Mouse (Mus musculus) intestine, embryonic 14.5 days (tissue): ENCODE results near the gene Cntnap4. TPM values are rescaled to one million over a fixed set of nuclear protein-coding genes. Genes with fewer than 3 reads are reported as not detected.

Experiments
- ATAC-seq: fragments of 200-750 bp; cut with Nextera tagmentation; replicated peaks from 2 replicates; pipeline ENCODE4 v1.8.0; 2017; ENCODE audit warnings: low read depth, moderate number of reproducible peaks, moderate TSS enrichment, moderate library complexity; ENCODE audit not compliant: low FRiP score, low TSS enrichment
- DNase-seq: peaks from one replicate; pipeline ENCODE4 v3.0.0-alpha.2; 2018; ENCODE audit warnings: low spot score
- H3K27ac ChIP-seq: fragments of 300-500 bp; sonication (generic); 2 replicates; pipeline ENCODE4 v1.5.1; 2014; ENCODE audit warnings: low read depth, mild to moderate bottlenecking, control low read depth
- H3K27me3 ChIP-seq: fragments of 300-500 bp; sonication (generic); replicated peaks from 2 replicates; pipeline ENCODE4 v1.6.1; 2014; ENCODE audit warnings: low read length, control low read depth; ENCODE audit not compliant: control insufficient read depth, insufficient read depth
- H3K36me3 ChIP-seq: fragments of 300-500 bp; sonication (generic); 2 replicates; pipeline ENCODE4 v1.6.1; 2014; ENCODE audit warnings: low read length, control low read depth; ENCODE audit not compliant: control insufficient read depth, insufficient read depth
- H3K4me1 ChIP-seq: fragments of 300-500 bp; sonication (generic); replicated peaks from 2 replicates; pipeline ENCODE4 v1.6.1; 2014; ENCODE audit warnings: low read length, control low read depth, mixed read lengths; ENCODE audit not compliant: control insufficient read depth, insufficient read depth
- H3K4me2 ChIP-seq: fragments of 300-500 bp; sonication (generic); 2 replicates; pipeline ENCODE4 v1.6.1; 2014; ENCODE audit warnings: low read length
- H3K4me3 ChIP-seq: fragments of 300-500 bp; sonication (generic); 2 replicates; pipeline ENCODE4 v1.5.1; 2014; ENCODE audit warnings: low read depth, low read length, control low read depth, mixed read lengths
- H3K9ac ChIP-seq: fragments of 300-500 bp; sonication (generic); 2 replicates; pipeline ENCODE4 v1.6.1; 2014; ENCODE audit warnings: mild to moderate bottlenecking, low read length
- H3K9me3 ChIP-seq: fragments of 300-500 bp; sonication (generic); 2 replicates; pipeline ENCODE4 v1.6.1; 2016; ENCODE audit warnings: low read length, control low read depth; ENCODE audit not compliant: control insufficient read depth
- WGBS: fragments of 180-500 bp; shearing (Covaris S2); extraction: QIAGEN DNeasy Blood & Tissue Kit; methylation state at CpG from one replicate; pipeline ENCODE4 v1.1.7; 2014; 5-methylcytosine and 5-hydroxymethylcytosine counted together
- polyA plus RNA-seq: library from polyadenylated mRNA; unstranded; fragments of >200 nt; fragmentation: Nextera tagmentation; extraction: Ambion mirVana; gene quantifications from 2 replicates; pipeline ENCODE4 v1.2.1, GENCODE M21; 2014

Gene Cntnap4
- polyA plus RNA-seq = 1.3 and 2.3 TPM in 2 replicates

- ATAC-seq (no peak), DNase-seq (peak; percentile 52)
- no peak within 1 kb of the TSS for H3K9ac ChIP-seq
- H3K4me1 ChIP-seq = no peaks in the 10 kb centered on the region
- H3K4me3 ChIP-seq = peak within 1 kb of the TSS; percentile 29
- peak within 1 kb of the TSS; percentile 43 for H3K4me2 ChIP-seq
- no peaks in the 10 kb centered on the region for H3K9me3 ChIP-seq
- H3K36me3 ChIP-seq = no peaks in the 10 kb centered on the region
- no peak within 1 kb of the TSS for H3K27ac ChIP-seq
- 2% methylated on average over 18 of the region's 18 CpGs for WGBS
- H3K27me3 ChIP-seq = peaks cover 12% of the 10 kb centered on the region
These were observed at the start of gene Cntnap4 for GRCm38 (mm10) chr8:112569471-112570141. Gene Cntnap4, plus strand, starts transcription at chr8:112570043.

- H3K9ac ChIP-seq = no peak overlapping the region
- H3K27me3 ChIP-seq = no peaks in the 10 kb centered on the region
- H3K9me3 ChIP-seq = no peaks in the 10 kb centered on the region
- ATAC-seq (no peak), DNase-seq (no peak)
- no peak overlapping the region for H3K4me2 ChIP-seq
- no peak overlapping the region for H3K4me3 ChIP-seq
- WGBS = 37% methylated on average over 4 of the region's 4 CpGs
- H3K27ac ChIP-seq = no peak overlapping the region
- H3K4me1 ChIP-seq = no peaks in the 10 kb centered on the region
- H3K36me3 ChIP-seq = no peaks in the 10 kb centered on the region
These were observed 12.5 kb upstream of the Cntnap4 start for GRCm38 (mm10) chr8:112557376-112557775.

- no peaks in the 10 kb centered on the region for H3K9me3 ChIP-seq
- no peaks in the 10 kb centered on the region for H3K36me3 ChIP-seq
- peak overlapping the region; percentile 29 for H3K4me3 ChIP-seq
- no peak overlapping the region for H3K9ac ChIP-seq
- DNase-seq (no peak), ATAC-seq (no peak)
- H3K27ac ChIP-seq = no peak overlapping the region
- peaks cover 12% of the 10 kb centered on the region for H3K27me3 ChIP-seq
- 7% methylated on average over 6 of the region's 6 CpGs for WGBS
- no peaks in the 10 kb centered on the region for H3K4me1 ChIP-seq
- H3K4me2 ChIP-seq = peak overlapping the region; percentile 43
These were observed 698 bp downstream of the Cntnap4 start for GRCm38 (mm10) chr8:112570541-112570940.

GRCm38 (mm10) chr8:112571337-112571904 is 1.6 kb downstream of the Cntnap4 start:
- ATAC-seq (no peak), DNase-seq (peak; percentile 63)
- Histone ChIP-seq H3K36me3 (no peaks in the 10 kb centered on the region), H3K27me3 (peaks cover 12% of the 10 kb centered on the region), H3K4me1 (no peaks in the 10 kb centered on the region), H3K27ac (no peak overlapping the region), H3K4me3 (no peak overlapping the region), H3K4me2 (no peak overlapping the region), H3K9me3 (no peaks in the 10 kb centered on the region), H3K9ac (no peak overlapping the region)
- WGBS = 13% methylated on average over 9 of the region's 9 CpGs

- Histone ChIP-seq H3K4me3 (no peak overlapping the region), H3K4me2 (no peak overlapping the region), H3K9me3 (no peaks in the 10 kb centered on the region), H3K27ac (no peak overlapping the region), H3K4me1 (no peaks in the 10 kb centered on the region), H3K9ac (no peak overlapping the region), H3K36me3 (no peaks in the 10 kb centered on the region), H3K27me3 (no peaks in the 10 kb centered on the region)
- 31% methylated on average over 6 of the region's 6 CpGs for WGBS
- ATAC-seq = no peak
- DNase-seq = no peak
These were observed 11.6 kb downstream of the Cntnap4 start for GRCm38 (mm10) chr8:112581473-112581872.

- H3K4me3 ChIP-seq = no peak overlapping the region
- DNase-seq (no peak), ATAC-seq (no peak)
- 0 out of 2 replicates have a peak, but pooled peaks cover 4% of the 10 kb centered on the region for H3K4me1 ChIP-seq
- H3K4me2 ChIP-seq = no peak overlapping the region
- no peaks in the 10 kb centered on the region for H3K27me3 ChIP-seq
- WGBS = 86% methylated on average over 2 of the region's 2 CpGs
- H3K36me3 ChIP-seq = no peaks in the 10 kb centered on the region
- H3K27ac ChIP-seq = no peak overlapping the region
- no peaks in the 10 kb centered on the region for H3K9me3 ChIP-seq
- no peak overlapping the region for H3K9ac ChIP-seq
These were observed 13.6 kb downstream of the Cntnap4 start for GRCm38 (mm10) chr8:112583440-112583839.

GRCm38 (mm10) chr8:112588357-112589051 is 18.7 kb downstream of the Cntnap4 start:
- ATAC-seq = no peak

GRCm38 (mm10) chr8:112589052-112589389 is 19.2 kb downstream of the Cntnap4 start:
- H3K4me1 ChIP-seq = 0 out of 2 replicates have a peak, but pooled peaks cover 10% of the 10 kb centered on the region
- DNase-seq = no peak
- peak overlapping the region; percentile 3; the same call in 1 of the 2 replicates for H3K4me3 ChIP-seq
- no peaks in the 10 kb centered on the region for H3K9me3 ChIP-seq
- H3K9ac ChIP-seq = no peak overlapping the region
- H3K4me2 ChIP-seq = peak overlapping the region; percentile 34
- no peaks in the 10 kb centered on the region for H3K27me3 ChIP-seq
- no peak for ATAC-seq
- WGBS = 61% methylated on average over 14 of the region's 14 CpGs
- H3K36me3 ChIP-seq = no peaks in the 10 kb centered on the region
- no peak overlapping the region; the same call in 1 of the 2 replicates for H3K27ac ChIP-seq

More at GRCm38 (mm10) chr8:112588357-112589051, 18.7 kb downstream of the Cntnap4 start:
- peak overlapping the region; percentile 3; the same call in 1 of the 2 replicates for H3K4me3 ChIP-seq
- H3K9ac ChIP-seq = no peak overlapping the region
- no peaks in the 10 kb centered on the region for H3K36me3 ChIP-seq
- 30% methylated on average over 8 of the region's 8 CpGs for WGBS
- DNase-seq = no peak
- H3K27me3 ChIP-seq = no peaks in the 10 kb centered on the region
- H3K4me1 ChIP-seq = 0 out of 2 replicates have a peak, but pooled peaks cover 10% of the 10 kb centered on the region
- peak overlapping the region; percentile 34 for H3K4me2 ChIP-seq
- H3K27ac ChIP-seq = no peak overlapping the region; the same call in 1 of the 2 replicates
- no peaks in the 10 kb centered on the region for H3K9me3 ChIP-seq
